ENCODE assay signal across 8 mouse cellular contexts in genomic region chr14:57730527-57730926, GRCm38 (mm10). TPM values are rescaled to one million over a fixed set of nuclear protein-coding genes. Genes with fewer than 3 reads are reported as not detected.
DNase-seq lines count a peak whose midpoint lies in the region; ATAC-seq and TF ChIP-seq lines count a peak whose summit lies in the region.

No protein-coding gene starts in this region.

- ATAC-seq in midbrain, embryonic 13.5 days: no peak
- peak; percentile 57 for ATAC-seq in embryonic facial prominence, embryonic 15.5 days (ENCODE audit: insufficient number of reproducible peaks, low FRiP score, low TSS enrichment, low read depth)
- peak; percentile 74 for ATAC-seq in limb, embryonic 15.5 days (ENCODE audit: insufficient number of reproducible peaks, low FRiP score, low TSS enrichment, low read depth)
- ATAC-seq in stomach, postnatal 0 days (ENCODE audit: low FRiP score, low TSS enrichment): peak; percentile 66; the same call in 1 of the 2 replicates

- intact Hi-C loops in heart, postnatal 14 days (cut with DNase I): loop anchor here (2.0 kb wide), 1 partner anchor 14 kb away; no protein-coding TSS in a partner anchor
- intact Hi-C loops in left cerebral cortex, postnatal 36 days (cut with DNase I): no loop called here

- no peak for TF ChIP-seq EP300 in stomach, postnatal 0 days (optimal IDR thresholded peaks at IDR 0.05)

- peaks cover 19% of the 10 kb centered on the region for H3K4me1 ChIP-seq in midbrain, embryonic 10.5 days
- peaks cover 30% of the 10 kb centered on the region for H3K4me1 ChIP-seq in midbrain, embryonic 13.5 days (replicated peaks)
- H3K4me1 ChIP-seq in embryonic facial prominence, embryonic 15.5 days: peaks cover 51% of the 10 kb centered on the region
- peaks cover 40% of the 10 kb centered on the region for H3K4me1 ChIP-seq in limb, embryonic 15.5 days
- H3K4me1 ChIP-seq in stomach, postnatal 0 days (replicated peaks; ENCODE audit: control insufficient read depth, insufficient read depth): peaks cover 9% of the 10 kb centered on the region

- WGBS in midbrain, embryonic 10.5 days: 63% methylated on average over 9 of the region's 9 CpGs
- WGBS in midbrain, embryonic 13.5 days: 40% methylated on average over 9 of the region's 9 CpGs
- whole genome bisulfite sequencing in embryonic facial prominence, embryonic 15.5 days: 29% methylated on average over 9 of the region's 9 CpGs
- 31% methylated on average over 9 of the region's 9 CpGs for WGBS in limb, embryonic 15.5 days
- WGBS in stomach, postnatal 0 days: 22% methylated on average over 9 of the region's 9 CpGs

- H3K4me3 ChIP-seq in midbrain, embryonic 10.5 days: no peak overlapping the region
- no peak overlapping the region for H3K4me3 ChIP-seq in midbrain, embryonic 13.5 days (replicated peaks)
- no peak overlapping the region for H3K4me3 ChIP-seq in embryonic facial prominence, embryonic 15.5 days (replicated peaks)
- no peak overlapping the region for H3K4me3 ChIP-seq in limb, embryonic 15.5 days
- H3K4me3 ChIP-seq in stomach, postnatal 0 days (ENCODE audit: low read depth, low read length): no peak overlapping the region

- no peak overlapping the region for H3K9ac ChIP-seq in midbrain, embryonic 13.5 days (replicated peaks)
- no peak overlapping the region for H3K9ac ChIP-seq in embryonic facial prominence, embryonic 15.5 days
- H3K9ac ChIP-seq in limb, embryonic 15.5 days: no peak overlapping the region
- peak overlapping the region; percentile 45; the same call in 1 of the 2 replicates for H3K9ac ChIP-seq in stomach, postnatal 0 days (ENCODE audit: low read length)

- no peak overlapping the region for H3K4me2 ChIP-seq in midbrain, embryonic 13.5 days (replicated peaks)
- H3K4me2 ChIP-seq in embryonic facial prominence, embryonic 15.5 days (replicated peaks): no peak overlapping the region
- no peak overlapping the region for H3K4me2 ChIP-seq in limb, embryonic 15.5 days
- no peak overlapping the region for H3K4me2 ChIP-seq in stomach, postnatal 0 days (replicated peaks; ENCODE audit: low read depth)

- H3K27ac ChIP-seq in midbrain, embryonic 10.5 days (replicated peaks): peak overlapping the region; percentile 46
- no peak overlapping the region for H3K27ac ChIP-seq in midbrain, embryonic 13.5 days
- peak overlapping the region; percentile 66 for H3K27ac ChIP-seq in embryonic facial prominence, embryonic 15.5 days (replicated peaks)
- peak overlapping the region; percentile 82 for H3K27ac ChIP-seq in limb, embryonic 15.5 days
- H3K27ac ChIP-seq in stomach, postnatal 0 days (replicated peaks): peak overlapping the region; percentile 77

- TF ChIP-seq CTCF in stomach, postnatal 0 days (IDR thresholded peaks at IDR 0.05; ENCODE audit: low read depth): no peak

- H3K27me3 ChIP-seq in midbrain, embryonic 10.5 days (ENCODE audit: low read depth, poor library complexity, severe bottlenecking): no peaks in the 10 kb centered on the region
- no peaks in the 10 kb centered on the region for H3K27me3 ChIP-seq in midbrain, embryonic 13.5 days
- no peaks in the 10 kb centered on the region for H3K27me3 ChIP-seq in embryonic facial prominence, embryonic 15.5 days
- no peaks in the 10 kb centered on the region for H3K27me3 ChIP-seq in limb, embryonic 15.5 days
- H3K27me3 ChIP-seq in stomach, postnatal 0 days (ENCODE audit: control insufficient read depth, insufficient read depth, low read length): no peaks in the 10 kb centered on the region

- no peak for DNase-seq in midbrain, embryonic 10.5 days (ENCODE audit: low spot score)
- peak; percentile 68 to 73 for DNase-seq in heart, postnatal 14 days
- DNase-seq in stomach, postnatal 0 days (ENCODE audit: low spot score): peak; percentile 58
- no peak for DNase-seq in left cerebral cortex, postnatal 36 days (ENCODE audit: low spot score in 2 of 2)
- no peak for DNase-seq in natural killer cell, adult 2 months (ENCODE audit: low spot score in 2 of 2)

- H3K9me3 ChIP-seq in midbrain, embryonic 10.5 days (replicated peaks): peaks cover 5% of the 10 kb centered on the region; the same call in 1 of the 2 replicates
- no peaks in the 10 kb centered on the region for H3K9me3 ChIP-seq in midbrain, embryonic 13.5 days
- no peaks in the 10 kb centered on the region for H3K9me3 ChIP-seq in embryonic facial prominence, embryonic 15.5 days (replicated peaks)
- H3K9me3 ChIP-seq in limb, embryonic 15.5 days: no peaks in the 10 kb centered on the region
- no peaks in the 10 kb centered on the region for H3K9me3 ChIP-seq in stomach, postnatal 0 days (ENCODE audit: control insufficient read depth, low read length)

- peaks cover 62% of the 10 kb centered on the region for H3K36me3 ChIP-seq in midbrain, embryonic 10.5 days
- 0 out of 2 replicates have a peak, but pooled peaks cover 3% of the 10 kb centered on the region for H3K36me3 ChIP-seq in midbrain, embryonic 13.5 days
- peaks cover 8% of the 10 kb centered on the region; the same call in 1 of the 2 replicates for H3K36me3 ChIP-seq in embryonic facial prominence, embryonic 15.5 days
- H3K36me3 ChIP-seq in limb, embryonic 15.5 days: peaks cover 29% of the 10 kb centered on the region
- 0 out of 2 replicates have a peak, but pooled peaks cover 2% of the 10 kb centered on the region for H3K36me3 ChIP-seq in stomach, postnatal 0 days (ENCODE audit: control insufficient read depth, insufficient read depth, low read length)

RNA-seq across cellular contexts. Expression of gene Gm49361, which starts 15.4 kb away (rescaled TPM):
- not detected in 2 replicates for polyA plus RNA-seq in midbrain, embryonic 10.5 days (2016; fragmentation: Nextera tagmentation; extraction: Ambion mirVana)
- polyA plus RNA-seq in midbrain, embryonic 13.5 days (2015; fragmentation: Nextera tagmentation; extraction: Ambion mirVana): not detected in 2 replicates
- polyA plus RNA-seq in embryonic facial prominence, embryonic 15.5 days (2015; fragmentation: Nextera tagmentation; extraction: Ambion mirVana): not detected in 2 replicates
- 1 to 10 TPM in 1 of 2 experiments, under 1 TPM in 1; 0.15 to 1.6 TPM for total RNA-seq in heart, postnatal 14 days (2021)
- not detected in 2 replicates for polyA plus RNA-seq in limb, embryonic 15.5 days (2015; fragmentation: Nextera tagmentation; extraction: Ambion mirVana)
- polyA plus RNA-seq in stomach, postnatal 0 days (2015; fragmentation: Nextera tagmentation; extraction: Ambion mirVana): not detected in 2 replicates
- total RNA-seq in left cerebral cortex, postnatal 36 days (2021): not detected

RNA-seq across cellular contexts. Expression of gene Lats2, which starts 27.7 kb away (rescaled TPM):
- 16.8 TPM in 2 replicates for polyA plus RNA-seq in midbrain, embryonic 10.5 days (2016; fragmentation: Nextera tagmentation; extraction: Ambion mirVana)
- 7.8 and 9.6 TPM in 2 replicates for polyA plus RNA-seq in midbrain, embryonic 13.5 days (2015; fragmentation: Nextera tagmentation; extraction: Ambion mirVana)
- polyA plus RNA-seq in embryonic facial prominence, embryonic 15.5 days (2015; fragmentation: Nextera tagmentation; extraction: Ambion mirVana): 23.3 TPM in 2 replicates
- total RNA-seq in heart, postnatal 14 days (2021): 10 to 100 TPM; 39.5 to 40.1 TPM
- 25.0 and 28.0 TPM in 2 replicates for polyA plus RNA-seq in limb, embryonic 15.5 days (2015; fragmentation: Nextera tagmentation; extraction: Ambion mirVana)
- polyA plus RNA-seq in stomach, postnatal 0 days (2015; fragmentation: Nextera tagmentation; extraction: Ambion mirVana): 10.9 and 11.5 TPM in 2 replicates
- total RNA-seq in left cerebral cortex, postnatal 36 days (2021): 10 to 100 TPM; 17.0 to 20.2 TPM

Comparison
In these comparisons a context has a peak if more than half of its experiments do, and no peak if none do; other contexts are left out.
1. DNase-seq: peak in heart, postnatal 14 days (2 of 2) and stomach, postnatal 0 days (single experiment); none in midbrain, embryonic 10.5 days (single experiment), left cerebral cortex, postnatal 36 days (0 of 2) and natural killer cell, adult 2 months (0 of 2).